Mouse (Mus musculus): ENCODE measurements around the gene Gins3. TPM values are rescaled to one million over a fixed set of nuclear protein-coding genes. Genes with fewer than 3 reads are reported as not detected.

Gene Gins3
- polyA plus RNA-seq, 1 experiment = 1.7 TPM

GRCm38 (mm10) chr8:95678024-95678611, 44.9 kb downstream of the Gins3 start:
- WGBS = 1% methylated on average over 70 of the region's 70 CpGs
- DNase-seq (ENCODE audit: low read depth, low spot score) = no peak

GRCm38 (mm10) chr8:95688073-95688672, 54.9 kb downstream of the Gins3 start:
- DNase-seq (ENCODE audit: low read depth, low spot score) = no peak
- WGBS = 58% methylated on average over 10 of the region's 10 CpGs

DNA sequence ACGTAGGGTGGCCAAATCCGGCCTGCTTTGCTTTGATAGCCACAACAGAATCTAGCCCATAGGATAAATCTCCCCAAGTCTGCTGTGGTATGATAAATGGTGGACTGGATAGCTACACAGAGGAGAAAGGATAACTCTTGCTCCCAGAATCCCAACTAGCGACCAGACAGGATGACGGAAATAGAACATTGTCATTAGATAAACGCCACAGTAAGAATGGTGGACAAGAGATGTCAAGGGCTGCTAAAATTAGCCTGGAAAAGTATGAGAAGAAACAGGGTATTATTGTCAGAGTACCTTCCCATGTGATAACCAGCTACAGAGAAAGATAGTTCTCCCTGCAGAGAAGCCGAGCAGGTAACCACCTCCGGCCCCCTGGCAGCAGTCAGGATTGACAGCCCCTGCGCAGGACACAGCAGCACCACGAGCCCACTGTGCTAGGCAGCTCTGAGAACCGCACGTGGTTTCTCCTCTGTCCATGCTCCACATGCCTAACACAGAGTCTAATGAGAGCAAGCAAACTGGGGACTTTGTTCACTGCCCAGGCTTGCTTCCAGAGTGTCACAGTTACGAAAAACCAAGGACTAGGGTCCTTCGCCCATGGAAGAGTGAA, 57.8 kb downstream of the Gins3 start:
- DNase-seq (ENCODE audit: low read depth, low spot score) = no peak
- WGBS = 73% methylated on average over 13 of the region's 13 CpGs

- no peak for DNase-seq (ENCODE audit: low read depth, low spot score)
- WGBS = 20% methylated on average over 6 of the region's 6 CpGs
Measured at GRCm38 (mm10) chr8:95694631-95695030, 61.4 kb downstream of the Gins3 start.

Other genes starting within 250 kb of the Gins3 start
- gene Cfap20, start 198.6 kb upstream of the Gins3 start, polyA plus RNA-seq (2012; rRNA removed) = 31.0 and 33.0 TPM in 2 replicates
- gene Csnk2a2, start 143.4 kb upstream of the Gins3 start, polyA plus RNA-seq (2012; rRNA removed) = 17.9 and 18.6 TPM in 2 replicates
- gene Ccdc113, start 99.4 kb upstream of the Gins3 start, polyA plus RNA-seq (2012; rRNA removed) = not detected in 2 replicates
- gene Prss54, start 57.1 kb upstream of the Gins3 start, polyA plus RNA-seq (2012; rRNA removed) = not detected in 2 replicates
- 9.9 and 12.5 TPM in 2 replicates for gene Ndrg4, start 43.5 kb downstream of the Gins3 start, polyA plus RNA-seq (2012; rRNA removed)
- 9.7 and 12.9 TPM in 2 replicates for gene Setd6, start 82.4 kb downstream of the Gins3 start, polyA plus RNA-seq (2012; rRNA removed)
- gene Cnot1, start 174.0 kb downstream of the Gins3 start, polyA plus RNA-seq (2012; rRNA removed) = 74.6 and 112 TPM in 2 replicates
- gene Sap18b, start 191.9 kb downstream of the Gins3 start, polyA plus RNA-seq (2012; rRNA removed) = 47.0 and 51.7 TPM in 2 replicates
- 13.3 and 16.3 TPM in 2 replicates for gene Slc38a7, start 220.1 kb downstream of the Gins3 start, polyA plus RNA-seq (2012; rRNA removed)